ENCODE assay signal across 8 mouse cellular contexts in genomic region chr6:99623641-99624040, GRCm38 (mm10). TPM values are rescaled to one million over a fixed set of nuclear protein-coding genes. Genes with fewer than 3 reads are reported as not detected.
DNase-seq lines count a peak whose midpoint lies in the region; ATAC-seq and TF ChIP-seq lines count a peak whose summit lies in the region.

No protein-coding gene starts in this region.

- no peak overlapping the region for H3K4me3 ChIP-seq in intestine, postnatal 0 days (ENCODE audit: low read depth, low read length)
- H3K4me3 ChIP-seq in intestine, embryonic 16.5 days (ENCODE audit: low read length): no peak overlapping the region
- H3K4me3 ChIP-seq in ES-Bruce4 (ENCODE audit: low read depth, low read length): no peak overlapping the region

- H3K27me3 ChIP-seq in intestine, postnatal 0 days (replicated peaks; ENCODE audit: control insufficient read depth, insufficient read depth, low read length): no peaks in the 10 kb centered on the region
- no peaks in the 10 kb centered on the region for H3K27me3 ChIP-seq in intestine, embryonic 16.5 days (replicated peaks; ENCODE audit: control insufficient read depth, insufficient read depth, low read length)
- H3K27me3 ChIP-seq in ES-Bruce4 (ENCODE audit: control insufficient read depth, insufficient read depth, low read length, poor library complexity, severe bottlenecking): no peaks in the 10 kb centered on the region

- H3K4me1 ChIP-seq in intestine, postnatal 0 days (replicated peaks; ENCODE audit: control insufficient read depth, insufficient read depth, low read length): 0 out of 2 replicates have a peak, but pooled peaks cover 3% of the 10 kb centered on the region
- peaks cover 3% of the 10 kb centered on the region; the same call in 1 of the 2 replicates for H3K4me1 ChIP-seq in intestine, embryonic 16.5 days (ENCODE audit: control insufficient read depth, insufficient read depth, low read length)
- H3K4me1 ChIP-seq in ES-Bruce4 (ENCODE audit: control insufficient read depth, insufficient read depth, low read length): peaks cover 4% of the 10 kb centered on the region

- 0 out of 2 replicates have a peak, but pooled peaks cover under 1% of the 10 kb centered on the region for H3K36me3 ChIP-seq in intestine, postnatal 0 days (ENCODE audit: control insufficient read depth, insufficient read depth)
- no peaks in the 10 kb centered on the region for H3K36me3 ChIP-seq in intestine, embryonic 16.5 days (ENCODE audit: control insufficient read depth, insufficient read depth, low read length)
- H3K36me3 ChIP-seq in ES-Bruce4 (ENCODE audit: control insufficient read depth, insufficient read depth, low read length, poor library complexity, severe bottlenecking): no peaks in the 10 kb centered on the region

- TF ChIP-seq EP300 in ES-Bruce4 (IDR thresholded peaks at IDR 0.05; ENCODE audit: insufficient read depth, low read depth, low read length): no peak

- DNase-seq in embryo, embryonic 10 days (ENCODE audit: low spot score): peak; percentile 80
- peak; percentile 33 to 36 for DNase-seq in kidney, postnatal 25 days
- DNase-seq in urinary bladder, adult 18-20 months (ENCODE audit: low spot score in 2 of 2): no peak
- no peak for DNase-seq in urinary bladder, adult 2 months (ENCODE audit: low spot score)
- DNase-seq in ovary, adult 18-20 months (ENCODE audit: low spot score): no peak

- no peak for TF ChIP-seq POLR2A in ES-Bruce4 (IDR thresholded peaks at IDR 0.05; ENCODE audit: insufficient read depth, low read length)

- H3K4me2 ChIP-seq in intestine, postnatal 0 days (replicated peaks; ENCODE audit: low read depth): no peak overlapping the region
- H3K4me2 ChIP-seq in intestine, embryonic 16.5 days (ENCODE audit: low read depth, low read length): no peak overlapping the region

- H3K9me3 ChIP-seq in intestine, postnatal 0 days (ENCODE audit: control insufficient read depth): no peaks in the 10 kb centered on the region
- no peaks in the 10 kb centered on the region for H3K9me3 ChIP-seq in intestine, embryonic 16.5 days (ENCODE audit: control insufficient read depth, low read length)
- no peaks in the 10 kb centered on the region for H3K9me3 ChIP-seq in ES-Bruce4 (replicated peaks; ENCODE audit: control insufficient read depth, insufficient read depth, low read length, poor library complexity, severe bottlenecking)

- no peak for ATAC-seq in intestine, postnatal 0 days
- no peak for ATAC-seq in intestine, embryonic 16.5 days

- no peak overlapping the region for H3K9ac ChIP-seq in intestine, postnatal 0 days (ENCODE audit: low read depth, low read length)
- no peak overlapping the region for H3K9ac ChIP-seq in intestine, embryonic 16.5 days (ENCODE audit: low read depth, low read length)
- H3K9ac ChIP-seq in ES-Bruce4 (ENCODE audit: low read depth, poor library complexity, severe bottlenecking): no peak overlapping the region

- no peak overlapping the region for H3K27ac ChIP-seq in intestine, postnatal 0 days (ENCODE audit: low read depth, low read length)
- H3K27ac ChIP-seq in intestine, embryonic 16.5 days (ENCODE audit: low read length): no peak overlapping the region
- H3K27ac ChIP-seq in ES-Bruce4 (ENCODE audit: insufficient read depth, low read length): no peak overlapping the region

- TF ChIP-seq CTCF in intestine, postnatal 0 days (IDR thresholded peaks at IDR 0.05; ENCODE audit: low read depth): peak; percentile 68
- peak; percentile 62 for TF ChIP-seq CTCF in ES-Bruce4 (IDR thresholded peaks at IDR 0.05; ENCODE audit: low read depth, low read length)

- 26% methylated on average over 6 of the region's 6 CpGs for WGBS in intestine, postnatal 0 days
- 26% methylated on average over 6 of the region's 6 CpGs for WGBS in intestine, embryonic 16.5 days

RNA-seq across cellular contexts. Expression of gene Eif4e3, which starts 42.9 kb away (rescaled TPM):
- polyA plus RNA-seq in intestine, postnatal 0 days (2015; fragmentation: Nextera tagmentation; extraction: Ambion mirVana): 6.7 and 7.4 TPM in 2 replicates
- 9.0 and 10.1 TPM in 2 replicates for polyA plus RNA-seq in intestine, embryonic 16.5 days (2015; fragmentation: Nextera tagmentation; extraction: Ambion mirVana)
- polyA plus RNA-seq in ES-Bruce4 (2011; ENCODE audit: insufficient read depth, insufficient read length, low read depth, missing spikeins): 6.4 and 8.6 TPM in 2 replicates
- polyA plus RNA-seq in urinary bladder, adult 2 months (2012; rRNA removed): 42.9 and 47.3 TPM in 2 replicates

RNA-seq across cellular contexts. Expression of gene Gm20696, which starts 43.0 kb away (rescaled TPM):
- 1.4 and 2.3 TPM in 2 replicates for polyA plus RNA-seq in intestine, postnatal 0 days (2015; fragmentation: Nextera tagmentation; extraction: Ambion mirVana)
- polyA plus RNA-seq in intestine, embryonic 16.5 days (2015; fragmentation: Nextera tagmentation; extraction: Ambion mirVana): 1.7 and 2.4 TPM in 2 replicates
- 0.24 TPM in 1 of 2 replicates, not detected in the other for polyA plus RNA-seq in ES-Bruce4 (2011; ENCODE audit: insufficient read depth, insufficient read length, low read depth, missing spikeins)
- 1.2 and 2.5 TPM in 2 replicates for polyA plus RNA-seq in urinary bladder, adult 2 months (2012; rRNA removed)

Comparison
In these comparisons a context has a peak if more than half of its experiments do, and no peak if none do; other contexts are left out.
1. DNase-seq: peak in embryo, embryonic 10 days (single experiment) and kidney, postnatal 25 days (2 of 2); none in urinary bladder, adult 18-20 months (0 of 2), urinary bladder, adult 2 months (single experiment) and ovary, adult 18-20 months (single experiment).